Mouse (Mus musculus) intestine, embryonic 16.5 days (tissue): ENCODE results near the gene Zfp426. TPM values are rescaled to one million over a fixed set of nuclear protein-coding genes. Genes with fewer than 3 reads are reported as not detected.

Experiments
- ATAC-seq: fragments of 200-750 bp; cut with Nextera tagmentation; 2 replicates; pipeline ENCODE4 v1.8.0; 2017; ENCODE audit warnings: moderate TSS enrichment, moderate library complexity
- H3K27ac ChIP-seq: fragments of 300-500 bp; sonication (generic); 2 replicates; pipeline ENCODE4 v1.5.1; 2014; ENCODE audit warnings: mild to moderate bottlenecking, low read length
- H3K27me3 ChIP-seq: fragments of 300-500 bp; sonication (generic); replicated peaks from 2 replicates; pipeline ENCODE4 v1.6.1; 2014; ENCODE audit warnings: low read length, control low read depth, mixed read lengths; ENCODE audit not compliant: control insufficient read depth, insufficient read depth
- H3K36me3 ChIP-seq: fragments of 300-500 bp; sonication (generic); 2 replicates; pipeline ENCODE4 v1.6.1; 2014; ENCODE audit warnings: low read length, control low read depth; ENCODE audit not compliant: control insufficient read depth, insufficient read depth
- H3K4me1 ChIP-seq: fragments of 300-500 bp; sonication (generic); 2 replicates; pipeline ENCODE4 v1.6.1; 2014; ENCODE audit warnings: low read length, control low read depth, mixed read lengths; ENCODE audit not compliant: control insufficient read depth, insufficient read depth
- H3K4me2 ChIP-seq: fragments of 300-500 bp; sonication (generic); 2 replicates; pipeline ENCODE4 v1.6.1; 2014; ENCODE audit warnings: low read depth, low read length, control low read depth
- H3K4me3 ChIP-seq: fragments of 300-500 bp; sonication (generic); 2 replicates; pipeline ENCODE4 v1.5.1; 2014; ENCODE audit warnings: mild to moderate bottlenecking, low read length
- H3K9ac ChIP-seq: fragments of 300-500 bp; sonication (generic); 2 replicates; pipeline ENCODE4 v1.6.1; 2014; ENCODE audit warnings: low read depth, low read length
- H3K9me3 ChIP-seq: fragments of 300-500 bp; sonication (generic); 2 replicates; pipeline ENCODE4 v1.6.1; 2016; ENCODE audit warnings: low read length, control low read depth; ENCODE audit not compliant: control insufficient read depth
- WGBS: fragments of 180-500 bp; shearing (Covaris S2); extraction: QIAGEN DNeasy Blood & Tissue Kit; methylation state at CpG from one replicate; pipeline ENCODE4 v1.1.7; 2014; 5-methylcytosine and 5-hydroxymethylcytosine counted together
- polyA plus RNA-seq: library from polyadenylated mRNA; unstranded; fragments of >200 nt; fragmentation: Nextera tagmentation; extraction: Ambion mirVana; gene quantifications from 2 replicates; pipeline ENCODE4 v1.2.1, GENCODE M21; 2015

The Zfp426 gene
- polyA plus RNA-seq, 1 experiment from 2014 or later = 14.4 TPM

DNA sequence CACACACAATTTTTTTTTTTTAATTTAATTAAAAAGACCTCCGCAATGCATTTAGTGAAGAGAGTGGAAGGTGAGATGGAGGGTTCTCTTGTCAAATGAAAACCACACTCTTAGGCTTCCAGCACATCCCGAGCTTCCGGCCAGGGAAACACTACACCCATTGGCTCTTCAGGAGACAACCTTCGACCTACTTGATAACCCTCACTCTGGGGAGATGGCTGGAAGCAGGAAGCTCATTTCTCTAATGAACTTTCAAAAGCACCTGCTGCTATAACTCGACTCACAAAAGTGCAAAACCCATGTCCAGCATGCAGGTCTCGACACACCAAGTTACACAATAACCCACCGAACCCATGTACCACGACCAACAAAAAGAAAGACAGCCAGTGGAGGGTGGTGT, 20.2 kb upstream of the Zfp426 start:
- Histone ChIP-seq H3K4me3 (no peak overlapping the region), H3K9ac (no peak overlapping the region), H3K4me1 (no peaks in the 10 kb centered on the region; the same call in 1 of the 2 replicates), H3K9me3 (no peaks in the 10 kb centered on the region), H3K36me3 (no peaks in the 10 kb centered on the region; the same call in 1 of the 2 replicates), H3K4me2 (no peak overlapping the region), H3K27ac (no peak overlapping the region), H3K27me3 (no peaks in the 10 kb centered on the region)
- WGBS = 71% methylated on average over 8 of the region's 8 CpGs
- peak; percentile 77 for ATAC-seq

GRCm38 (mm10) chr9:20511645-20512044, 19.1 kb upstream of the Zfp426 start:
- no peaks in the 10 kb centered on the region; the same call in 1 of the 2 replicates for H3K4me1 ChIP-seq
- H3K36me3 ChIP-seq = peaks cover 3% of the 10 kb centered on the region
- H3K9me3 ChIP-seq = no peaks in the 10 kb centered on the region
- no peak overlapping the region for H3K27ac ChIP-seq
- no peaks in the 10 kb centered on the region for H3K27me3 ChIP-seq
- no peak overlapping the region for H3K4me3 ChIP-seq
- 89% methylated on average over 4 of the region's 4 CpGs for WGBS
- H3K9ac ChIP-seq = no peak overlapping the region
- ATAC-seq = no peak
- H3K4me2 ChIP-seq = no peak overlapping the region

- H3K4me3 ChIP-seq = no peak overlapping the region
- no peaks in the 10 kb centered on the region for H3K27me3 ChIP-seq
- peaks cover 8% of the 10 kb centered on the region for H3K36me3 ChIP-seq
- ATAC-seq = 0 out of 2 replicates have a peak, but pooled peaks have one; percentile 34
- no peaks in the 10 kb centered on the region for H3K9me3 ChIP-seq
- no peaks in the 10 kb centered on the region; the same call in 1 of the 2 replicates for H3K4me1 ChIP-seq
- no peak overlapping the region for H3K9ac ChIP-seq
- H3K4me2 ChIP-seq = no peak overlapping the region
- 45% methylated on average over 1 of the region's 1 CpGs for WGBS
- H3K27ac ChIP-seq = no peak overlapping the region
Observed at GRCm38 (mm10) chr9:20510346-20510745, 17.8 kb upstream of the Zfp426 start.

DNA sequence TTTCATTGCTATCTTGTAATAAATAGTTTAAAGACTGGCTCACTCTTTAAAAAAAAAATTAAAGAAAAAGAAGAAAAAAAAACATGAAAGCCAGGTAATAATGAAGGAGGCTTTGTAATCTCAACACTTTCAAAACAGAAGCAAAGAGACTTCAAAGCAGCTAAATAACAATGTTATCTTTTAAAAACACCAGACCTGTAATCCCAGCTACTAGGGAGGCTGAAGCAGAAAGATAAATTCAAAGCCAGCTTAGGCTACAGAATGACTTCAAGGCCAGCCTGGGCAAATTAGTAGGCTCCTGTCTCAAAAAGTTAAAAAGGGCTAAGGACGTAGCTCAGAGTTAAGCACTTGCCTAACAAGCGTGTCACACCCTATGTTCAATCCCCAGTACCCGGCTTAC, 17.1 kb upstream of the Zfp426 start:
- 76% methylated on average over 3 of the region's 3 CpGs for WGBS
- Histone ChIP-seq H3K4me1 (no peaks in the 10 kb centered on the region; the same call in 1 of the 2 replicates), H3K4me2 (no peak overlapping the region), H3K9ac (no peak overlapping the region), H3K4me3 (no peak overlapping the region), H3K9me3 (no peaks in the 10 kb centered on the region), H3K36me3 (peaks cover 12% of the 10 kb centered on the region), H3K27me3 (no peaks in the 10 kb centered on the region), H3K27ac (no peak overlapping the region)
- ATAC-seq = no peak

- no peak overlapping the region for H3K9ac ChIP-seq
- H3K27ac ChIP-seq = no peak overlapping the region
- 90% methylated on average over 5 of the region's 5 CpGs for WGBS
- H3K4me2 ChIP-seq = no peak overlapping the region
- H3K4me1 ChIP-seq = no peaks in the 10 kb centered on the region
- H3K4me3 ChIP-seq = no peak overlapping the region
- no peaks in the 10 kb centered on the region for H3K27me3 ChIP-seq
- ATAC-seq = no peak
- no peaks in the 10 kb centered on the region for H3K9me3 ChIP-seq
- H3K36me3 ChIP-seq = peaks cover 24% of the 10 kb centered on the region
Observed at GRCm38 (mm10) chr9:20504801-20505200, 12.3 kb upstream of the Zfp426 start.

DNA sequence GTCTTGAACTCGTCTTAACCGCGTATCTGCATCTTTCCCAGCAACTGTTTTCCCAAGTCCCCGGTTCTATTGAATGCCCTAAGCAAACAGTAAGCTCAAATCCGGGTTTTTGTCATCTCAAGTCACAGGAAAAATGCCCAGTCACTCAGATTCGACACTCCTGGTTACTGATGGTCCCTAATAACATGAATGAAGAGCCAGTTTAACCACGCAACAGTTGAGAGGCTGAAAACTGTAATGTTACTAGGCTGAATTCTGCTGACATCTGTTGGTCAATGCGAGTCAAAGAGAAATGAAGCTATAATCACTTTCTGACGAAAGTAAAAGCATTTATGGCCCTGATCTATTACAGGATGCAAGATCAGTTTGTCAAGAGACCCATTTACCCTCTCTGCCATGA, 735 bp upstream of the Zfp426 start:
- H3K9ac ChIP-seq = peak overlapping the region; percentile 84

GRCm38 (mm10) chr9:20491858-20492526, 554 bp downstream of the Zfp426 start:
- H3K4me3 ChIP-seq = peak overlapping the region; percentile 82
- H3K9ac ChIP-seq = peak overlapping the region; percentile 84
- no peak for ATAC-seq
- peak overlapping the region; percentile 83 for H3K4me2 ChIP-seq
- peaks cover 12% of the 10 kb centered on the region for H3K4me1 ChIP-seq
- peak overlapping the region; percentile 98 for H3K27ac ChIP-seq
- 0 out of 2 replicates have a peak, but pooled peaks cover 6% of the 10 kb centered on the region for H3K36me3 ChIP-seq
- H3K9me3 ChIP-seq = no peaks in the 10 kb centered on the region
- WGBS = 7% methylated on average over 20 of the region's 20 CpGs
- H3K27me3 ChIP-seq = no peaks in the 10 kb centered on the region

More for the DNA sequence above, 735 bp upstream of the Zfp426 start:
- peaks cover 6% of the 10 kb centered on the region; the same call in 1 of the 2 replicates for H3K36me3 ChIP-seq
- peak overlapping the region; percentile 82 for H3K4me3 ChIP-seq
- WGBS = 3% methylated on average over 9 of the region's 9 CpGs
- peak overlapping the region; percentile 98 for H3K27ac ChIP-seq
- ATAC-seq = 0 out of 2 replicates have a peak, but pooled peaks have one; percentile 18
- no peaks in the 10 kb centered on the region for H3K27me3 ChIP-seq
- peak overlapping the region; percentile 83 for H3K4me2 ChIP-seq
- H3K9me3 ChIP-seq = no peaks in the 10 kb centered on the region
- H3K4me1 ChIP-seq = peaks cover 12% of the 10 kb centered on the region

DNA sequence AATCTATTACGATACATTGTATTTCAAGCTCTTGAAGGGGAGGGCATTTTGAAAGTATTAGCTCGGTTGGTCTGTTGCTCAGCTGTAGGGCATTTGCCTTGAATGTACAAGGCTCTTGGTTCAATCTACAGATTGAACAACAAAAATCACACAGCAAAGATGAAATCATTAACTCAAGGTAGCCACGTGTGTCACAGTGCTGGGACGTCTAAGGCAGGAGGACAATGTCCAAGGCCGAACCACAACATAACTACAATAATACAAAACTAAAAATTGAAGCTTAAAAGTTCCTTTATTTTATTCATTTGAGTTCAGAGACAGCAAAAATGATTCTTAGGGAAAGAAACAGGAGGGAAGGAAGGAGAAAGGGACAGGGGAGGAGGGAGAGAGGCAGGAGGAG, 3.0 kb downstream of the Zfp426 start:
- H3K36me3 ChIP-seq = 0 out of 2 replicates have a peak, but pooled peaks cover 2% of the 10 kb centered on the region
- peaks cover 12% of the 10 kb centered on the region for H3K4me1 ChIP-seq
- no peak overlapping the region for H3K4me3 ChIP-seq
- WGBS = 81% methylated on average over 5 of the region's 5 CpGs
- H3K9me3 ChIP-seq = no peaks in the 10 kb centered on the region
- ATAC-seq = no peak
- no peak overlapping the region for H3K27ac ChIP-seq
- H3K4me2 ChIP-seq = no peak overlapping the region
- H3K9ac ChIP-seq = no peak overlapping the region
- no peaks in the 10 kb centered on the region for H3K27me3 ChIP-seq

GRCm38 (mm10) chr9:20479396-20479795, 13.2 kb downstream of the Zfp426 start:
- Histone ChIP-seq H3K27me3 (no peaks in the 10 kb centered on the region), H3K4me2 (no peak overlapping the region), H3K4me1 (no peaks in the 10 kb centered on the region), H3K9ac (no peak overlapping the region), H3K27ac (no peak overlapping the region), H3K4me3 (no peak overlapping the region), H3K36me3 (peaks cover 8% of the 10 kb centered on the region; the same call in 1 of the 2 replicates), H3K9me3 (no peaks in the 10 kb centered on the region)
- no peak for ATAC-seq
- 95% methylated on average over 5 of the region's 5 CpGs for WGBS
